Mouse (Mus musculus): ENCODE results near the gene Slc16a14. TPM values are rescaled to one million over a fixed set of nuclear protein-coding genes. Genes with fewer than 3 reads are reported as not detected.

The Slc16a14 gene
- total and polyA plus RNA-seq, 3 experiments = 0.10 to 0.13 TPM; not detected in 1

- dilution Hi-C loops (cut with MboI; ENCODE audit: extremely low pct_ligation_motif_present, extremely low pct_unique_long_range_greater_than_20kb, low sequenced_read_pairs) = no loop called here
- peak overlapping the region; percentile 38 to 63 (median 44) for H3K4me3 ChIP-seq (replicated peaks in 1 of 3; ENCODE audit: low read depth in 2 of 3, low read length in 2 of 3, poor library complexity in 1 of 3)
- TF ChIP-seq NRF1 (IDR thresholded peaks at IDR 0.05; ENCODE audit: low read depth, low read length) = no peak
- TF ChIP-seq CHD2 (IDR thresholded peaks at IDR 0.05; ENCODE audit: low read length) = no peak
- TF ChIP-seq SIN3A (IDR thresholded peaks at IDR 0.05; ENCODE audit: low read length) = no peak
- TF ChIP-seq RCOR1 (conservative IDR thresholded peaks at IDR 0.05; ENCODE audit: low read depth, low read length) = no peak
- no peak for TF ChIP-seq USF2 (conservative IDR thresholded peaks at IDR 0.05; ENCODE audit: low read depth, low read length)
- no peak for TF ChIP-seq ZKSCAN1 (IDR thresholded peaks at IDR 0.05; ENCODE audit: borderline replicate concordance, low read depth, low read length)
- TF ChIP-seq MAFK (IDR thresholded peaks at IDR 0.05; ENCODE audit: insufficient replicate concordance, low read length) = no peak
- no peak for TF ChIP-seq TBP (conservative IDR thresholded peaks at IDR 0.05; ENCODE audit: low read depth, low read length)
- TF ChIP-seq ZNF384 (IDR thresholded peaks at IDR 0.05; ENCODE audit: low read depth, low read length) = no peak
- no peak for TF ChIP-seq PAX5 (IDR thresholded peaks at IDR 0.05; ENCODE audit: low read length)
- TF ChIP-seq IRF4 (IDR thresholded peaks at IDR 0.05; ENCODE audit: low read depth, low read length) = no peak
- TF ChIP-seq TCF12 (IDR thresholded peaks at IDR 0.05; ENCODE audit: low read depth, low read length) = no peak
- TF ChIP-seq SMC3 (IDR thresholded peaks at IDR 0.05; ENCODE audit: low read depth, low read length) = no peak
- TF ChIP-seq MYC (IDR thresholded peaks at IDR 0.05; ENCODE audit: low read depth, low read length) = no peak
- TF ChIP-seq POLR2AphosphoS2 (IDR thresholded peaks at IDR 0.05; ENCODE audit: low read depth, low read length) = no peak
- TF ChIP-seq EP300 (IDR thresholded peaks at IDR 0.05; ENCODE audit: low read length) = no peak
Observed at GRCm38 (mm10) chr1:84934151-84934502, 807 bp downstream of the Slc16a14 start.

GRCm38 (mm10) chr1:84933472-84934150, 1.3 kb downstream of the Slc16a14 start:
- H3K9ac ChIP-seq (ENCODE audit: insufficient read depth, low read depth) = no peak overlapping the region
- peak overlapping the region; percentile 38 to 63 (median 44) for H3K4me3 ChIP-seq (replicated peaks in 1 of 3; ENCODE audit: low read depth in 2 of 3, low read length in 2 of 3, poor library complexity in 1 of 3)
- peak; percentile 76 for DNase-seq (ENCODE audit: extremely low read depth)
- H3K9me3 ChIP-seq (replicated peaks; ENCODE audit: low read length) = peaks cover 12% of the 10 kb centered on the region
- in situ Hi-C loops (cut with MboI; ENCODE audit: low pct_ligation_motif_present, low pct_unique_long_range_greater_than_20kb, low sequenced_read_pairs) = no loop called here
- H3K4me1 ChIP-seq (ENCODE audit: control insufficient read depth in 1 of 2, insufficient read depth in 2 of 2) = peaks cover 0 to 9% of the 10 kb centered on the region in 2 experiments; a peak in 2 of 4 replicates
- peaks cover 7% of the 10 kb centered on the region for H3K27me3 ChIP-seq (replicated peaks)
- H3K27ac ChIP-seq (ENCODE audit: insufficient read depth, low read depth) = no peak overlapping the region
- no peaks in the 10 kb centered on the region for H3K36me3 ChIP-seq (replicated peaks in 1 of 2; ENCODE audit: control insufficient read depth in 1 of 2, insufficient read depth in 1 of 2, low read length in 1 of 2)
- no peaks in the 10 kb centered on the region for H3K79me2 ChIP-seq (replicated peaks; ENCODE audit: control insufficient read depth, extremely low read depth, insufficient read depth, poor library complexity, severe bottlenecking)
- dilution Hi-C loops (cut with MboI; ENCODE audit: extremely low pct_ligation_motif_present, extremely low pct_unique_long_range_greater_than_20kb, low sequenced_read_pairs) = no loop called here
- H3K4me2 ChIP-seq (ENCODE audit: insufficient read depth, low read depth, poor library complexity, severe bottlenecking) = peak overlapping the region; percentile 25; the same call in 1 of the 2 replicates
- TF ChIP-seq RAD21 (IDR thresholded peaks at IDR 0.05; ENCODE audit: low read depth, low read length) (peak; percentile 36), USF2 (conservative IDR thresholded peaks at IDR 0.05; ENCODE audit: low read depth, low read length) (no peak), ZKSCAN1 (IDR thresholded peaks at IDR 0.05; ENCODE audit: borderline replicate concordance, low read depth, low read length) (no peak), USF1 (IDR thresholded peaks at IDR 0.05; ENCODE audit: low read depth, low read length) (no peak), MAZ (IDR thresholded peaks at IDR 0.05; ENCODE audit: low read depth, low read length) (no peak), SMC3 (IDR thresholded peaks at IDR 0.05; ENCODE audit: low read depth, low read length) (peak; percentile 60), MYC (IDR thresholded peaks at IDR 0.05; ENCODE audit: low read depth, low read length) (peak; percentile 56; the same call in 1 of the 2 replicates), MAFK (IDR thresholded peaks at IDR 0.05; ENCODE audit: insufficient replicate concordance, low read length) (no peak), ZC3H11A (IDR thresholded peaks at IDR 0.05; ENCODE audit: low read depth, low read length) (no peak), POLR2A (IDR thresholded peaks at IDR 0.05; ENCODE audit: low read depth, low read length) (no peak), BHLHE40 (IDR thresholded peaks at IDR 0.05; ENCODE audit: low read depth, low read length) (0 out of 2 replicates have a peak, but pooled peaks have one; percentile 14), MXI1 (IDR thresholded peaks at IDR 0.05; ENCODE audit: low read depth, low read length) (no peak), MAX (IDR thresholded peaks at IDR 0.05; ENCODE audit: low read length) (0 out of 2 replicates have a peak, but pooled peaks have one; percentile 41), JUN (IDR thresholded peaks at IDR 0.05; ENCODE audit: insufficient read depth, low read depth, low read length) (no peak), RCOR1 (conservative IDR thresholded peaks at IDR 0.05; ENCODE audit: low read depth, low read length) (no peak), IRF4 (IDR thresholded peaks at IDR 0.05; ENCODE audit: low read depth, low read length) (no peak), ELF1 (IDR thresholded peaks at IDR 0.05; ENCODE audit: low read depth, low read length) (peak; percentile 26; the same call in 1 of the 2 replicates), E2F4 (IDR thresholded peaks at IDR 0.05; ENCODE audit: insufficient replicate concordance, low read depth, low read length) (0 out of 2 replicates have a peak, but pooled peaks have one; percentile 18), NELFE (IDR thresholded peaks at IDR 0.05; ENCODE audit: low read depth, low read length) (no peak), CHD1 (IDR thresholded peaks at IDR 0.05; ENCODE audit: low read depth, low read length) (no peak), CTCF (conservative IDR thresholded peaks at IDR 0.05 in 1 of 2, IDR thresholded peaks at IDR 0.05 in 1 of 2; ENCODE audit: low read depth in 2 of 2, low read length in 2 of 2) (peak; percentile 57 to 70)

More at GRCm38 (mm10) chr1:84934151-84934502, 807 bp downstream of the Slc16a14 start:
- H3K9ac ChIP-seq (ENCODE audit: insufficient read depth, low read depth) = peak overlapping the region; percentile 42; the same call in 1 of the 2 replicates
- peaks cover 0 to 9% of the 10 kb centered on the region in 2 experiments; a peak in 2 of 4 replicates for H3K4me1 ChIP-seq (ENCODE audit: control insufficient read depth in 1 of 2, insufficient read depth in 2 of 2)
- H3K36me3 ChIP-seq (replicated peaks in 1 of 2; ENCODE audit: control insufficient read depth in 1 of 2, insufficient read depth in 1 of 2, low read length in 1 of 2) = no peaks in the 10 kb centered on the region
- no peak overlapping the region for H3K27ac ChIP-seq (ENCODE audit: insufficient read depth, low read depth)
- peak overlapping the region; percentile 25; the same call in 1 of the 2 replicates for H3K4me2 ChIP-seq (ENCODE audit: insufficient read depth, low read depth, poor library complexity, severe bottlenecking)
- DNase-seq (ENCODE audit: extremely low read depth) = no peak
- H3K9me3 ChIP-seq (replicated peaks; ENCODE audit: low read length) = peaks cover 12% of the 10 kb centered on the region
- no peaks in the 10 kb centered on the region for H3K79me2 ChIP-seq (replicated peaks; ENCODE audit: control insufficient read depth, extremely low read depth, insufficient read depth, poor library complexity, severe bottlenecking)
- H3K27me3 ChIP-seq (replicated peaks) = peaks cover 7% of the 10 kb centered on the region
- in situ Hi-C loops (cut with MboI; ENCODE audit: low pct_ligation_motif_present, low pct_unique_long_range_greater_than_20kb, low sequenced_read_pairs) = no loop called here

All from CH12.LX (cell line).